Mouse (Mus musculus) hindbrain, embryonic 10.5 days (tissue): ENCODE results near the gene Cacnb1. TPM values are rescaled to one million over a fixed set of nuclear protein-coding genes. Genes with fewer than 3 reads are reported as not detected.

Experiments used
- DNase-seq: peaks from one replicate; pipeline ENCODE4 v3.0.0-alpha.2; 2017; ENCODE audit warnings: low spot score
- H3K27ac ChIP-seq: fragments of 300-500 bp; sonication (generic); 2 replicates; pipeline ENCODE4 v1.5.1; 2016; ENCODE audit warnings: mild to moderate bottlenecking, moderate library complexity
- H3K27me3 ChIP-seq: fragments of 300-500 bp; sonication (generic); 2 replicates; pipeline ENCODE4 v1.6.1; 2016; ENCODE audit warnings: mild to moderate bottlenecking; ENCODE audit not compliant: poor library complexity, insufficient read depth, severe bottlenecking
- H3K36me3 ChIP-seq: fragments of 300-500 bp; sonication (generic); 2 replicates; pipeline ENCODE4 v1.6.1; 2016; ENCODE audit warnings: mild to moderate bottlenecking, moderate library complexity
- H3K4me1 ChIP-seq: fragments of 300-500 bp; sonication (generic); replicated peaks from 2 replicates; pipeline ENCODE4 v1.6.1; 2016; ENCODE audit warnings: mild to moderate bottlenecking
- H3K4me3 ChIP-seq: fragments of 300-500 bp; sonication (generic); 2 replicates; pipeline ENCODE4 v1.5.1; 2016; ENCODE audit warnings: mild to moderate bottlenecking, moderate library complexity
- H3K9me3 ChIP-seq: fragments of 300-500 bp; sonication (generic); 2 replicates; pipeline ENCODE4 v1.6.1; 2016; ENCODE audit warnings: mild to moderate bottlenecking, moderate library complexity
- WGBS: fragments of 180-500 bp; shearing (Covaris S2); methylation state at CpG from one replicate; pipeline ENCODE4 v1.1.7; 2016; 5-methylcytosine and 5-hydroxymethylcytosine counted together
- polyA plus RNA-seq: library from polyadenylated mRNA; unstranded; fragments of >200 nt; fragmentation: Nextera tagmentation; extraction: Ambion mirVana; gene quantifications from 2 replicates; pipeline ENCODE4 v1.2.1, GENCODE M21; 2016

Cacnb1 gene
- polyA plus RNA-seq, 1 experiment from 2014 or later = 22.9 TPM

DNA sequence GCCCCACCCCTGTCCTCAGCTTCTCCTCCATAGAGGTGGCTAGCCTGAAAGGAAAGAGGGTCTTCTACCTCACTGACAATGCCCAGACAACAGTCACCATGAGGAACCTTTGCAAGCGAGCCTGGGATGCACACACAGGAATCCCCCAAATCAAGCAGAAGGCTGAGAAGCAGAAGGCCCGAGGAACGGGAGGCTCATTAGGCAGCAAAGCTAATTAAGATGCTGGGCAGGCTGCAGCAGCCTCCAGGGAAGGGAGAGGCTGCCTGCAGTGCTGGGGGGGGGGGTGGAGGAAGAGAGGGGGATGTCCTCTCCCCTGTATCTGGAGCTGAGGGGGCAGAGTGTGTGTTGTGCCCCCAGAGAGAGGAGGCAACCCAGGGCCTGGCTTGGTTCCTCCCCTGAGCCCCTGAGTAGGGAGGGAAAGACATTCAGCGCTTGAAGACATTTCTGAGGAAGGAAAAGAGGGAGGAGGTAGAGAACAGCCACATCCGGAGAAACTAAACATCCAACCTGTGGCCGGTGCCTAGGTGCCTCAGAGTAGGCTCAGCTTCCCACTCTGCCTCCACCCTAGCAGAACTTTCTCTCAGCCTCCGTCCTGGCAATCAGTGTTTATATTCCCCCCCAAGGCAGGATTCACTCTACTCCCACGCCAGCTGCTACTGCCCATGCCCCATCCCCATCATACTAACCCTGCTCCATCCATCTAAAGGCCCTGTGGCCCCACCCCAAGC is 2.8 kb downstream of the Cacnb1 start:
- no peak for DNase-seq
- H3K4me3 ChIP-seq = peak overlapping the region; percentile 20; the same call in 1 of the 2 replicates
- H3K36me3 ChIP-seq = peaks cover 33% of the 10 kb centered on the region
- peak overlapping the region; percentile 64; the same call in 1 of the 2 replicates for H3K27ac ChIP-seq
- no peaks in the 10 kb centered on the region for H3K9me3 ChIP-seq
- H3K27me3 ChIP-seq = peaks cover 23% of the 10 kb centered on the region
- peaks cover 58% of the 10 kb centered on the region for H3K4me1 ChIP-seq
- WGBS = 37% methylated on average over 8 of the region's 8 CpGs

DNA sequence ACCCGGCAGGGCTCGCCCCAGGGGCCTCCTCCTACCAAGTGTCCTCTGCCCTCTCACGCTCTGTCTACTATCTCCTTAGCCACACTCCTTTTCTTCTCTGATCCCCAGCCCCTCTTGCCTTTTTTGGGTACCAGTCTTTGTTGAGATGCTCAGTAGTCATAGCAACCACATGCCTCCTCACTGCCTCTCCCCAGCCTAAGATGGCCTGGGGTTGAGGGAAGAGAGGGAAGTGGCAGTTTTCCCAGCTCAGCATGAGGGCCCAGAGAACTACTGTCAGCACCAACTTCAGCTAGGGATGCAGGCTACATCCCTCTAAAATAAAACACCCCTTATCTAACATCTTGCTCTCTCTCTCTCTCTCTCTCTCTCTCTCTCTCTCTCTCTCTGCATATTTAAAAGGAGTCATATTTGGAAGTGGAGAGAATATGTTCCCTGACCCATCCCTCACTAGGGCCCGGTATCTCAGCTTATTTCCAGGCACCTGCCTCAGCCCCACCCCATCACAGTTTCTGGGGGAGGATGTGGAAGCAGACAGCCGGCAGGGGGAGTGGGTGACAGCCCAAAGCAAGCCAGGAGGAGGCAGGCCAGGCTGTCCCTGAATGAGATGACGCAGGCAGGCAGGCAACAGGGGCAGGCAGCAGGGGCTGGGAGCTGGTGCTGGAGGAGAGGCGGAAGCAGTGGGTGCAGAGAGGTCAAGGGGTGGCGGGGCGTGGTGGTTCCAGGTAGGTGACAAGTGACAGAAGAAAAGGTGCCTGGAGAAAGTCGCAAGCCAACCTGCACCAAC is 3.8 kb downstream of the Cacnb1 start:
- Histone ChIP-seq H3K4me1 (peaks cover 58% of the 10 kb centered on the region), H3K27me3 (peaks cover 23% of the 10 kb centered on the region), H3K27ac (peak overlapping the region; percentile 64; the same call in 1 of the 2 replicates), H3K9me3 (no peaks in the 10 kb centered on the region), H3K36me3 (peaks cover 42% of the 10 kb centered on the region), H3K4me3 (peak overlapping the region; percentile 20; the same call in 1 of the 2 replicates)
- DNase-seq = no peak
- 29% methylated on average over 10 of the region's 10 CpGs for WGBS

GRCm38 (mm10) chr11:98018222-98018621 is 4.6 kb downstream of the Cacnb1 start:
- Histone ChIP-seq H3K9me3 (no peaks in the 10 kb centered on the region), H3K27ac (0 out of 2 replicates have a peak overlapping the region, but pooled peaks have one; percentile 6), H3K36me3 (peaks cover 45% of the 10 kb centered on the region), H3K27me3 (peaks cover 23% of the 10 kb centered on the region), H3K4me3 (no peak overlapping the region), H3K4me1 (peaks cover 53% of the 10 kb centered on the region)
- no peak for DNase-seq
- WGBS = 70% methylated on average over 6 of the region's 6 CpGs

DNA sequence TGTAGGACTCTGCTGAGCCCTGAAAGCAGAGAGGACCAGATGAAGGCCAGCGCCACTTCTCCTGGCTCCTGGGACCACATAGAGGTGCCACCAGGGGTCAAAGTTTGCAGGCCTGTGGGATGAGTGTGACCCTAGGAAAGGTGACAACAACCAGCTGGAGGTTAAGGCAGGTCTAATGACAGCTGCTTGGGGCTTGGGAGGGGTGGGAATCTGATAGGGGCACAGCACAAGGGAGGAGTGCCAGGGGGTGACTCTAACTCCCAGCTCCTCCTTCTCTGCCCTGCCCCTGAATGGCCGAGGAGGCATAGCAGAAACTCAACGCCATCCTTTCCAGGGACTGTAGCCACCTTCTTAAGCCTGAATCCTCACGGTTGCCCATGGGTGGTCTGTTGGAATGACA is 6.0 kb downstream of the Cacnb1 start:
- Histone ChIP-seq H3K4me3 (no peak overlapping the region), H3K27me3 (peaks cover 32% of the 10 kb centered on the region), H3K9me3 (no peaks in the 10 kb centered on the region), H3K4me1 (peaks cover 47% of the 10 kb centered on the region), H3K36me3 (peaks cover 49% of the 10 kb centered on the region), H3K27ac (no peak overlapping the region)
- DNase-seq = no peak
- WGBS = 78% methylated on average over 4 of the region's 4 CpGs

DNA sequence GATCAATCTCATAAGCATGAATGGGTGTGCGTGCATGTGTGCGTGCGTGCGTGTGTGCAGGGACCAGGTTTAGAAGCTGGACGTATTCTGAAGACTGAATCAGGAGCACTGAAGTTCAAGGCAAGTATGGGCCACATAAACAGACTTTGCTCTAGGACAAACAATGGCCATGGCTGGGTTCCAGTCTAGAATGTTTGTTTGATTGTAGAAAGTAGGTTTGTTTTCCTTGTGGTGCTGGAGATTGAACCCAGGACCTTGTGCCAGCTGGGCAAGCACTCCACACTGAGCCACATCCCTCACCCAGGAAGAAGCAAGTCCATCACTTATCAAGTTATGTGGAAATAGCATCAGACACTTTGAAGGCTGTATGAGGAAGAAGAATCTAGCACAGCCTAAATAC is 6.7 kb downstream of the Cacnb1 start:
- Histone ChIP-seq H3K4me3 (no peak overlapping the region), H3K27ac (no peak overlapping the region), H3K36me3 (peaks cover 56% of the 10 kb centered on the region), H3K4me1 (peaks cover 43% of the 10 kb centered on the region), H3K9me3 (no peaks in the 10 kb centered on the region), H3K27me3 (peaks cover 29% of the 10 kb centered on the region)
- DNase-seq = no peak
- WGBS = 95% methylated on average over 5 of the region's 5 CpGs

- Histone ChIP-seq H3K4me3 (no peak overlapping the region), H3K27ac (no peak overlapping the region), H3K27me3 (peaks cover 13% of the 10 kb centered on the region), H3K9me3 (no peaks in the 10 kb centered on the region), H3K36me3 (peaks cover 82% of the 10 kb centered on the region), H3K4me1 (peaks cover 10% of the 10 kb centered on the region; the same call in 1 of the 2 replicates)
- 83% methylated on average over 10 of the region's 10 CpGs for WGBS
- no peak for DNase-seq
Measured at GRCm38 (mm10) chr11:98012831-98013230, 10.0 kb downstream of the Cacnb1 start.

- H3K27ac ChIP-seq = no peak overlapping the region; the same call in 1 of the 2 replicates
- peaks cover 81% of the 10 kb centered on the region for H3K36me3 ChIP-seq
- no peaks in the 10 kb centered on the region for H3K9me3 ChIP-seq
- peaks cover 10% of the 10 kb centered on the region; the same call in 1 of the 2 replicates for H3K4me1 ChIP-seq
- peaks cover 13% of the 10 kb centered on the region for H3K27me3 ChIP-seq
- DNase-seq = no peak
- no peak overlapping the region for H3K4me3 ChIP-seq
- WGBS = 71% methylated on average over 9 of the region's 9 CpGs
Measured at GRCm38 (mm10) chr11:98011716-98012115, 11.1 kb downstream of the Cacnb1 start.

GRCm38 (mm10) chr11:98008087-98008486 is 14.7 kb downstream of the Cacnb1 start:
- no peaks in the 10 kb centered on the region for H3K9me3 ChIP-seq
- no peak overlapping the region for H3K27ac ChIP-seq
- no peak overlapping the region for H3K4me3 ChIP-seq
- H3K36me3 ChIP-seq = peaks cover 79% of the 10 kb centered on the region
- peaks cover 34% of the 10 kb centered on the region for H3K27me3 ChIP-seq
- peaks cover 17% of the 10 kb centered on the region for H3K4me1 ChIP-seq
- WGBS = 87% methylated on average over 11 of the region's 11 CpGs
- no peak for DNase-seq

GRCm38 (mm10) chr11:98005686-98006085 is 17.1 kb downstream of the Cacnb1 start:
- no peaks in the 10 kb centered on the region for H3K9me3 ChIP-seq
- peaks cover 29% of the 10 kb centered on the region for H3K4me1 ChIP-seq
- WGBS = 84% methylated on average over 10 of the region's 10 CpGs
- peaks cover 64% of the 10 kb centered on the region for H3K36me3 ChIP-seq
- peaks cover 45% of the 10 kb centered on the region for H3K27me3 ChIP-seq
- no peak overlapping the region for H3K4me3 ChIP-seq
- no peak overlapping the region for H3K27ac ChIP-seq
- DNase-seq = no peak

GRCm38 (mm10) chr11:98005076-98005475 is 17.8 kb downstream of the Cacnb1 start:
- Histone ChIP-seq H3K9me3 (no peaks in the 10 kb centered on the region), H3K4me3 (peak overlapping the region; percentile 12; the same call in 1 of the 2 replicates), H3K4me1 (peaks cover 35% of the 10 kb centered on the region), H3K27me3 (peaks cover 51% of the 10 kb centered on the region), H3K36me3 (peaks cover 57% of the 10 kb centered on the region), H3K27ac (no peak overlapping the region)
- no peak for DNase-seq
- 43% methylated on average over 13 of the region's 13 CpGs for WGBS

DNA sequence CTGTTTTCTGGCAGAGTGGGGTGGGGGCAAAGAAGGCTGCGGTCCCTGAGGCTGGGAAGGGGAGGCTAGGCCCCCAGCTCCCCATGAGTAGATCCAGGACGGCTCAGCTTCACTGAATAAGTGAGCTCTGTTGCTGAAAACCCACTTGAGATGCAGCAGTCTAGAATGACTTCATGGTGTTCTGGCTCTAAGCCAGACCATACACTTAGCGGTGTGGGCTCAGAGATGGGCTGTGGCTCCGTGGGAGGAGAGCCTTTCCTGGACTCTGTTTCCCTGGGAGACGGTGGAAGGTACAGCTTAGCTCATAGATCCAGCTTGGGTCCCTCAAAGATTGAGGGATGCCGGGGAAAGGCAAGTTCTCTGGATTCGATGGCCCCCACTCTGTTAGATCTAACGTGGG is 18.7 kb downstream of the Cacnb1 start:
- H3K9me3 ChIP-seq = no peaks in the 10 kb centered on the region
- DNase-seq = no peak
- peak overlapping the region; percentile 25; the same call in 1 of the 2 replicates for H3K27ac ChIP-seq
- peaks cover 48% of the 10 kb centered on the region for H3K36me3 ChIP-seq
- no peak overlapping the region for H3K4me3 ChIP-seq
- H3K27me3 ChIP-seq = peaks cover 52% of the 10 kb centered on the region
- 92% methylated on average over 8 of the region's 8 CpGs for WGBS
- peaks cover 42% of the 10 kb centered on the region for H3K4me1 ChIP-seq

- 0 out of 2 replicates have a peak overlapping the region, but pooled peaks have one; percentile 41 for H3K27ac ChIP-seq
- 37% methylated on average over 17 of the region's 17 CpGs for WGBS
- no peaks in the 10 kb centered on the region for H3K9me3 ChIP-seq
- H3K36me3 ChIP-seq = peaks cover 40% of the 10 kb centered on the region
- H3K27me3 ChIP-seq = peaks cover 52% of the 10 kb centered on the region
- peak overlapping the region; percentile 40 for H3K4me3 ChIP-seq
- H3K4me1 ChIP-seq = peaks cover 42% of the 10 kb centered on the region
- DNase-seq = no peak
Measured at GRCm38 (mm10) chr11:98003171-98003671, 19.6 kb downstream of the Cacnb1 start.
